Mouse (Mus musculus): ENCODE results near the gene Shc1.

- TF ChIP-seq CTCF (IDR thresholded peaks at IDR 0.05; ENCODE audit: low read depth, low read length): no peak
- TF ChIP-seq POLR2A (IDR thresholded peaks at IDR 0.05; ENCODE audit: extremely low read depth, insufficient read depth, low read length): no peak
These were observed 30.7 kb downstream of the Shc1 start for GRCm38 (mm10) chr3:89448720-89449537.
